Mouse (Mus musculus) thymus, adult 2 months (tissue): ENCODE measurements at regions not wholly inside any gene's neighbourhood (a gene's known extent, or its start where the extent isn't known, plus 50 kb on each side); places are given as distances from the start of the nearest gene placed in this dataset.

Experiments
- CTCF ChIP-seq: fragments of 200-500 bp; IDR thresholded peaks from 2 replicates; pipeline ENCODE4 v1.5.1; 2012; ENCODE audit warnings: mild to moderate bottlenecking, control low read depth, low read length, moderate library complexity, borderline replicate concordance; ENCODE audit not compliant: control insufficient read depth, poor library complexity, insufficient read depth; ENCODE audit errors: extremely low read depth
- POLR2A ChIP-seq: fragments of 200-500 bp; IDR thresholded peaks from 2 replicates; pipeline ENCODE4 v1.6.1; 2012; ENCODE audit warnings: mild to moderate bottlenecking, low read length, control low read depth, moderate library complexity; ENCODE audit not compliant: control insufficient read depth, poor library complexity, insufficient read depth; ENCODE audit errors: extremely low read depth

DNA sequence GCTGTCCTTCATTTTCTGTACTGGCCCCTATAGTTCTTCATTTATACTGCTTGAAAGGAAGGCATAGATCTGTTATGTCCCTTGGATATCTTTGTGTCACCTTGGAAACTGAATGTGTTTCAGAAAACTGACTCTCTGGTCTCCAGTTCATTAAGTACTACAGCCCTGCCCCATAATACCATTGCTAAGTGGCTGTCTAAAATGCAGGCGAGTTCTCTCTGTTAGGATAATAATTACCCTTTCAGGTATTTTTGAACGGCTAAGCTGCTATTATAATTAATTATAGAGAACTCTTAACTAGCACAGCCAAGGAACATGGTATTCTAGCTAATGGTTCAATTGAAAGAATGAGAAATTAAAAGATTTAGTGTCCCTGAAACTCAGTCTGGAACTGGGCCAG is 418.5 kb downstream of the Prdm13 start:
- TF ChIP-seq CTCF (no peak), POLR2A (no peak)
